Mouse (Mus musculus): ENCODE measurements around the gene Calhm5. TPM values are rescaled to one million over a fixed set of nuclear protein-coding genes. Genes with fewer than 3 reads are reported as not detected.

Gene Calhm5
- polyA plus RNA-seq, 1 experiment from 2014 or later, result 0.71 TPM

Other genes starting within 250 kb of the Calhm5 start
- gene Sult3a1, start 238.8 kb downstream of the Calhm5 start, polyA plus RNA-seq (2014; fragmentation: Nextera tagmentation; extraction: Ambion mirVana), result not detected in 2 replicates
- gene Rsph4a, start 191.4 kb downstream of the Calhm5 start, polyA plus RNA-seq (2014; fragmentation: Nextera tagmentation; extraction: Ambion mirVana), result 1.1 and 1.7 TPM in 2 replicates
- 24.3 and 25.8 TPM in 2 replicates for gene Zup1, start 145.2 kb downstream of the Calhm5 start, polyA plus RNA-seq (2014; fragmentation: Nextera tagmentation; extraction: Ambion mirVana)
- 141 and 149 TPM in 2 replicates for gene Rwdd1, start 76.9 kb downstream of the Calhm5 start, polyA plus RNA-seq (2014; fragmentation: Nextera tagmentation; extraction: Ambion mirVana)
- 0.63 TPM in 1 of 2 replicates, not detected in the other for gene Trappc3l, start 58.9 kb downstream of the Calhm5 start, polyA plus RNA-seq (2014; fragmentation: Nextera tagmentation; extraction: Ambion mirVana)
- gene Calhm4, start 52.2 kb downstream of the Calhm5 start, polyA plus RNA-seq (2014; fragmentation: Nextera tagmentation; extraction: Ambion mirVana), result not detected in 2 replicates
- 0.66 and 0.75 TPM in 2 replicates for gene Calhm6, start 31.5 kb upstream of the Calhm5 start, polyA plus RNA-seq (2014; fragmentation: Nextera tagmentation; extraction: Ambion mirVana)
- 4.0 and 10.0 TPM in 2 replicates for gene Dse, start 111.2 kb upstream of the Calhm5 start, polyA plus RNA-seq (2014; fragmentation: Nextera tagmentation; extraction: Ambion mirVana)
- gene Tspyl1, start 185.7 kb upstream of the Calhm5 start, polyA plus RNA-seq (2014; fragmentation: Nextera tagmentation; extraction: Ambion mirVana), result 128 and 136 TPM in 2 replicates
- gene Tspyl4, start 200.9 kb upstream of the Calhm5 start, polyA plus RNA-seq (2014; fragmentation: Nextera tagmentation; extraction: Ambion mirVana), result 177 and 193 TPM in 2 replicates

Measured in neural tube, embryonic 14.5 days (tissue).